Mouse (Mus musculus): Measurements from ENCODE around the gene Sipa1. TPM values are rescaled to one million over a fixed set of nuclear protein-coding genes. Genes with fewer than 3 reads are reported as not detected.

Sipa1 gene
- polyA plus RNA-seq (2016; fragmentation: Nextera tagmentation; extraction: Ambion mirVana): 18.8 and 20.6 TPM in 2 replicates

- under 1% methylated on average over 32 of the region's 32 CpGs for WGBS
- H3K27me3 ChIP-seq: no peaks in the 10 kb centered on the region
- peak within 1 kb of the TSS; percentile 47 for H3K27ac ChIP-seq (replicated peaks)
- peak within 1 kb of the TSS; percentile 41 for H3K4me3 ChIP-seq
- H3K9me3 ChIP-seq: no peaks in the 10 kb centered on the region
- ATAC-seq (ENCODE audit: low FRiP score, low read depth): peak; percentile 92
- peaks cover 38% of the 10 kb centered on the region for H3K36me3 ChIP-seq
- peak within 1 kb of the TSS; percentile 57 for H3K9ac ChIP-seq (replicated peaks)
- H3K4me1 ChIP-seq: peaks cover 14% of the 10 kb centered on the region
- H3K4me2 ChIP-seq (replicated peaks): peak within 1 kb of the TSS; percentile 53
Observed at GRCm38 (mm10) chr19:5662981-5663913, at the start of gene Sipa1. Sipa1 (minus strand) TSS chr19:5663707.

GRCm38 (mm10) chr19:5713255-5713654 is 49.7 kb upstream of the Sipa1 start:
- Histone ChIP-seq H3K4me2 (replicated peaks) (no peak overlapping the region), H3K4me3 (no peak overlapping the region), H3K4me1 (peaks cover 25% of the 10 kb centered on the region), H3K27ac (replicated peaks) (no peak overlapping the region), H3K9me3 (no peaks in the 10 kb centered on the region), H3K9ac (replicated peaks) (no peak overlapping the region), H3K27me3 (peaks cover 4% of the 10 kb centered on the region; the same call in 1 of the 2 replicates), H3K36me3 (peaks cover 41% of the 10 kb centered on the region)
- WGBS: 71% methylated on average over 5 of the region's 5 CpGs
- ATAC-seq (ENCODE audit: low FRiP score, low read depth): no peak

GRCm38 (mm10) chr19:5711907-5712460 is 48.5 kb upstream of the Sipa1 start:
- H3K4me3 ChIP-seq: no peak overlapping the region
- H3K27me3 ChIP-seq: peaks cover 4% of the 10 kb centered on the region; the same call in 1 of the 2 replicates
- ATAC-seq (ENCODE audit: low FRiP score, low read depth): no peak
- H3K36me3 ChIP-seq: peaks cover 54% of the 10 kb centered on the region
- H3K27ac ChIP-seq (replicated peaks): no peak overlapping the region
- WGBS: 92% methylated on average over 14 of the region's 14 CpGs
- H3K4me2 ChIP-seq (replicated peaks): no peak overlapping the region
- no peak overlapping the region for H3K9ac ChIP-seq (replicated peaks)
- H3K4me1 ChIP-seq: peaks cover 21% of the 10 kb centered on the region
- no peaks in the 10 kb centered on the region for H3K9me3 ChIP-seq

GRCm38 (mm10) chr19:5711218-5711617 is 47.7 kb upstream of the Sipa1 start:
- Histone ChIP-seq H3K36me3 (peaks cover 59% of the 10 kb centered on the region), H3K27me3 (0 out of 2 replicates have a peak, but pooled peaks cover 4% of the 10 kb centered on the region), H3K4me3 (no peak overlapping the region), H3K4me2 (replicated peaks) (no peak overlapping the region), H3K4me1 (peaks cover 13% of the 10 kb centered on the region), H3K27ac (replicated peaks) (no peak overlapping the region), H3K9me3 (no peaks in the 10 kb centered on the region), H3K9ac (replicated peaks) (no peak overlapping the region)
- 5% methylated on average over 3 of the region's 3 CpGs for WGBS
- no peak for ATAC-seq (ENCODE audit: low FRiP score, low read depth)

GRCm38 (mm10) chr19:5710581-5710980 is 47.1 kb upstream of the Sipa1 start:
- H3K36me3 ChIP-seq: peaks cover 63% of the 10 kb centered on the region

GRCm38 (mm10) chr19:5710068-5710467 is 46.6 kb upstream of the Sipa1 start:
- Histone ChIP-seq H3K4me3 (no peak overlapping the region), H3K9ac (replicated peaks) (no peak overlapping the region), H3K27me3 (no peaks in the 10 kb centered on the region), H3K4me2 (replicated peaks) (no peak overlapping the region), H3K27ac (replicated peaks) (no peak overlapping the region), H3K36me3 (peaks cover 63% of the 10 kb centered on the region), H3K9me3 (no peaks in the 10 kb centered on the region), H3K4me1 (peaks cover 3% of the 10 kb centered on the region; the same call in 1 of the 2 replicates)
- no peak for ATAC-seq (ENCODE audit: low FRiP score, low read depth)
- 92% methylated on average over 6 of the region's 6 CpGs for WGBS

More at GRCm38 (mm10) chr19:5710581-5710980, 47.1 kb upstream of the Sipa1 start:
- peaks cover 7% of the 10 kb centered on the region for H3K4me1 ChIP-seq
- 75% methylated on average over 8 of the region's 8 CpGs for WGBS
- 0 out of 2 replicates have a peak, but pooled peaks cover under 1% of the 10 kb centered on the region for H3K27me3 ChIP-seq
- no peak for ATAC-seq (ENCODE audit: low FRiP score, low read depth)
- H3K4me3 ChIP-seq: no peak overlapping the region
- H3K9me3 ChIP-seq: no peaks in the 10 kb centered on the region
- H3K9ac ChIP-seq (replicated peaks): no peak overlapping the region
- H3K27ac ChIP-seq (replicated peaks): no peak overlapping the region
- H3K4me2 ChIP-seq (replicated peaks): no peak overlapping the region

GRCm38 (mm10) chr19:5704801-5705571 is 41.5 kb upstream of the Sipa1 start:
- ATAC-seq (ENCODE audit: low FRiP score, low read depth): no peak

GRCm38 (mm10) chr19:5704163-5704800 is 40.8 kb upstream of the Sipa1 start, which contains the start of gene Kcnk7:
Kcnk7 (plus strand) TSS chr19:5704367.
- no peaks in the 10 kb centered on the region for H3K27me3 ChIP-seq
- H3K9ac ChIP-seq (replicated peaks): no peak within 1 kb of the TSS
- 0 out of 2 replicates have a peak within 1 kb of the TSS, but pooled peaks have one; percentile 8 for H3K27ac ChIP-seq (replicated peaks)
- 79% methylated on average over 17 of the region's 17 CpGs for WGBS
- no peaks in the 10 kb centered on the region for H3K9me3 ChIP-seq
- H3K4me3 ChIP-seq: no peak within 1 kb of the TSS
- peaks cover 78% of the 10 kb centered on the region for H3K36me3 ChIP-seq
- no peak for ATAC-seq (ENCODE audit: low FRiP score, low read depth)
- no peak within 1 kb of the TSS for H3K4me2 ChIP-seq (replicated peaks)
- 0 out of 2 replicates have a peak, but pooled peaks cover 3% of the 10 kb centered on the region for H3K4me1 ChIP-seq

More at GRCm38 (mm10) chr19:5704801-5705571, 41.5 kb upstream of the Sipa1 start:
- Histone ChIP-seq H3K36me3 (peaks cover 76% of the 10 kb centered on the region), H3K4me2 (replicated peaks) (no peak overlapping the region), H3K27ac (replicated peaks) (no peak overlapping the region), H3K4me1 (0 out of 2 replicates have a peak, but pooled peaks cover 3% of the 10 kb centered on the region), H3K9ac (replicated peaks) (no peak overlapping the region), H3K4me3 (no peak overlapping the region), H3K9me3 (no peaks in the 10 kb centered on the region), H3K27me3 (no peaks in the 10 kb centered on the region)
- WGBS: 49% methylated on average over 10 of the region's 10 CpGs

- Histone ChIP-seq H3K4me3 (peak overlapping the region; percentile 38), H3K4me2 (replicated peaks) (peak overlapping the region; percentile 66), H3K9ac (replicated peaks) (0 out of 2 replicates have a peak overlapping the region, but pooled peaks have one; percentile 50), H3K9me3 (no peaks in the 10 kb centered on the region), H3K36me3 (peaks cover 72% of the 10 kb centered on the region), H3K27ac (replicated peaks) (no peak overlapping the region), H3K4me1 (peaks cover 33% of the 10 kb centered on the region), H3K27me3 (peaks cover 12% of the 10 kb centered on the region)
- WGBS: 8% methylated on average over 41 of the region's 41 CpGs
- peak; percentile 72 for ATAC-seq (ENCODE audit: low FRiP score, low read depth)
Observed at GRCm38 (mm10) chr19:5695849-5696462, 32.4 kb upstream of the Sipa1 start.

- Histone ChIP-seq H3K27me3 (peaks cover 12% of the 10 kb centered on the region), H3K36me3 (peaks cover 57% of the 10 kb centered on the region), H3K4me1 (peaks cover 52% of the 10 kb centered on the region), H3K27ac (replicated peaks) (no peak overlapping the region), H3K9me3 (no peaks in the 10 kb centered on the region), H3K9ac (replicated peaks) (no peak overlapping the region), H3K4me2 (replicated peaks) (no peak overlapping the region), H3K4me3 (no peak overlapping the region)
- WGBS: 83% methylated on average over 6 of the region's 6 CpGs
- no peak for ATAC-seq (ENCODE audit: low FRiP score, low read depth)
Observed at GRCm38 (mm10) chr19:5693801-5694200, 30.3 kb upstream of the Sipa1 start.
